Mouse (Mus musculus): ENCODE results near the gene Lrrc7. TPM values are rescaled to one million over a fixed set of nuclear protein-coding genes. Genes with fewer than 3 reads are reported as not detected.

The Lrrc7 gene
- total and polyA plus RNA-seq, 2 experiments from 2014 or later: 6.7 to 40.1 TPM

DNA sequence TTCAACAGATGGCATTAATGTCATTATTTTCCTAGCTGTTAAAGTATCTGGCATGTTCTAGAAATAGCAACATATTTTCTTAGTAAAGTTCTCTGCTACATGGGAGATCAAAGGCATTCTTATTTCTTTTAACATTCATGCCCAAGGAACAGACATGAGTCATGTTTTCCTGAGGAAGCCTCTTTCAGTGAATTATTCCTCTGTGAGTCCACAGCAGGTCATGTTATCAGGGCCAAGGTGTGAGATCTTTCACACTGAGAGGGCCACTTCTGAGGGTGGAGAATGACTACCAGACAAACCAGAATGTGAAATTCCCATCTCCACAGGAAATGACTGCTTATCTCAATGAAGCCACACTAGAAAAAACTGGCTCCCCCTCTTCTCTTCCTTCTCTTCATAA lies 309.4 kb downstream of the Lrrc7 start:
- Histone ChIP-seq H3K27me3 (ENCODE audit: insufficient read depth, low read length) (no peaks in the 10 kb centered on the region), H3K4me1 (ENCODE audit: insufficient read depth) (no peaks in the 10 kb centered on the region), H3K4me2 (ENCODE audit: low read depth) (no peak overlapping the region), H3K9me3 (ENCODE audit: low read length) (no peaks in the 10 kb centered on the region), H3K9ac (no peak overlapping the region), H3K4me3 (ENCODE audit: low read depth, low read length) (no peak overlapping the region), H3K27ac (ENCODE audit: low read depth, low read length) (no peak overlapping the region), H3K36me3 (ENCODE audit: insufficient read depth) (no peaks in the 10 kb centered on the region)
- TF ChIP-seq CTCF (IDR thresholded peaks at IDR 0.05; ENCODE audit: low read depth): no peak
- DNase-seq (no peak), ATAC-seq (no peak)

GRCm38 (mm10) chr3:158247672-158248071 lies 314.3 kb downstream of the Lrrc7 start:
- Histone ChIP-seq H3K9me3 (ENCODE audit: low read length) (no peaks in the 10 kb centered on the region), H3K4me2 (ENCODE audit: low read depth) (no peak overlapping the region), H3K4me1 (ENCODE audit: insufficient read depth) (no peaks in the 10 kb centered on the region), H3K36me3 (ENCODE audit: insufficient read depth) (no peaks in the 10 kb centered on the region), H3K27me3 (ENCODE audit: insufficient read depth, low read length) (no peaks in the 10 kb centered on the region), H3K27ac (ENCODE audit: low read depth, low read length) (no peak overlapping the region), H3K9ac (no peak overlapping the region), H3K4me3 (ENCODE audit: low read depth, low read length) (no peak overlapping the region)
- no peak for DNase-seq
- ATAC-seq: peak; percentile 84
- no peak for TF ChIP-seq CTCF (IDR thresholded peaks at IDR 0.05; ENCODE audit: low read depth)
- WGBS: 74% methylated on average over 1 of the region's 1 CpGs

GRCm38 (mm10) chr3:158210657-158211056 lies 351.4 kb downstream of the Lrrc7 start:
- Histone ChIP-seq H3K9me3 (ENCODE audit: low read length) (no peaks in the 10 kb centered on the region), H3K4me2 (ENCODE audit: low read depth) (no peak overlapping the region), H3K27me3 (ENCODE audit: insufficient read depth, low read length) (no peaks in the 10 kb centered on the region), H3K4me3 (ENCODE audit: low read depth, low read length) (no peak overlapping the region), H3K9ac (no peak overlapping the region), H3K4me1 (ENCODE audit: insufficient read depth) (no peaks in the 10 kb centered on the region), H3K36me3 (ENCODE audit: insufficient read depth) (no peaks in the 10 kb centered on the region), H3K27ac (ENCODE audit: low read depth, low read length) (no peak overlapping the region)
- no peak for DNase-seq
- ATAC-seq: no peak
- TF ChIP-seq CTCF (IDR thresholded peaks at IDR 0.05; ENCODE audit: low read depth): no peak
- 30% methylated on average over 2 of the region's 2 CpGs for WGBS

DNA sequence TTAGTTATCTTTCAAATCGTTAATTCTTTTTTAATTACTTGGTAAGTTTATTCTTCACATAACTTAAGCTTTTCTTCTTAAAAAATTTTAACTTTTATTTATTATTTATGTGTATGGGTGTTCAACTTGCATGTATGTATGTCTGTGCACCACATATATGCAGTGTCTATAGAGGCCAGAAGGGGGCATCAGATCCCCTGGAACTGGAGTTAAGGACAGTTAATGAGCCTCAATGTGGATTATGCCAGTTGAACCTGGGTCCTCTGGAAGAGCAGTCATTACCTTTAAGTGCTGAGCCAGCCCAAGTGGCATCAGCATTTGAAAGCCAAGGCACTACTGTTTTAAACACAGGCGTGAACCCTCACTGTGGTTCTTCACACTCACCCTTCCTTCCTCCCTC lies 352.0 kb downstream of the Lrrc7 start:
- H3K4me2 ChIP-seq (ENCODE audit: low read depth): no peak overlapping the region
- no peaks in the 10 kb centered on the region for H3K4me1 ChIP-seq (ENCODE audit: insufficient read depth)
- H3K27ac ChIP-seq (ENCODE audit: low read depth, low read length): no peak overlapping the region
- no peaks in the 10 kb centered on the region for H3K9me3 ChIP-seq (ENCODE audit: low read length)
- H3K36me3 ChIP-seq (ENCODE audit: insufficient read depth): no peaks in the 10 kb centered on the region
- ATAC-seq (peak; percentile 66), DNase-seq (peak; percentile 59)
- WGBS: 16% methylated on average over 2 of the region's 2 CpGs
- H3K27me3 ChIP-seq (ENCODE audit: insufficient read depth, low read length): no peaks in the 10 kb centered on the region
- peak; percentile 70 for TF ChIP-seq CTCF (IDR thresholded peaks at IDR 0.05; ENCODE audit: low read depth)
- no peak overlapping the region for H3K9ac ChIP-seq
- no peak overlapping the region for H3K4me3 ChIP-seq (ENCODE audit: low read depth, low read length)

- Histone ChIP-seq H3K4me1 (ENCODE audit: insufficient read depth) (no peaks in the 10 kb centered on the region), H3K27me3 (ENCODE audit: insufficient read depth, low read length) (no peaks in the 10 kb centered on the region), H3K36me3 (ENCODE audit: insufficient read depth) (no peaks in the 10 kb centered on the region), H3K9ac (no peak overlapping the region), H3K9me3 (ENCODE audit: low read length) (no peaks in the 10 kb centered on the region), H3K4me3 (ENCODE audit: low read depth, low read length) (no peak overlapping the region), H3K4me2 (ENCODE audit: low read depth) (no peak overlapping the region), H3K27ac (ENCODE audit: low read depth, low read length) (no peak overlapping the region)
- no peak for TF ChIP-seq CTCF (IDR thresholded peaks at IDR 0.05; ENCODE audit: low read depth)
- WGBS: 11% methylated on average over 2 of the region's 2 CpGs
- DNase-seq (no peak), ATAC-seq (no peak)
Observed at GRCm38 (mm10) chr3:158207840-158208239, 354.2 kb downstream of the Lrrc7 start.

DNA sequence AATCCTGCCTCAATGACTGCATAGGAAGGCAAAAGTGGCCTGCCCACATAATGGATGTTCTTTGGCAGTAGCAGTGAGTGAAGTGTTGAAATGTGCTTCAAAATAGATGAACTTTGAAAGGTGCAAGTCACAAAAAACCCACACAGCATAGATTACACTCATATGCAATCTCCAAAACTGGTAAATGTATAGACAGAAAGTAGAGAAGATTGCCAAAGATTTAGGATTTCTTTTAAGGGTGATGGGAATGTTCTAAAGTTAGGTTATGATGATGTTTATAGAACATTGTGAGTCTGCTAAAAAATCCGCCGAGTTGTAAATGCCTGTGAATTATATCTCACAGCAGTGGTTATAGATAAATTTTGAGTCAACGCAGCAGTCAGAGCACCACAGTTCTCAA lies 359.2 kb downstream of the Lrrc7 start:
- TF ChIP-seq CTCF (IDR thresholded peaks at IDR 0.05; ENCODE audit: low read depth): no peak
- H3K27ac ChIP-seq (ENCODE audit: low read depth, low read length): no peak overlapping the region
- no peaks in the 10 kb centered on the region for H3K36me3 ChIP-seq (ENCODE audit: insufficient read depth)
- no peak overlapping the region for H3K4me2 ChIP-seq (ENCODE audit: low read depth)
- no peaks in the 10 kb centered on the region for H3K4me1 ChIP-seq (ENCODE audit: insufficient read depth)
- no peaks in the 10 kb centered on the region for H3K9me3 ChIP-seq (ENCODE audit: low read length)
- DNase-seq (no peak), ATAC-seq (no peak)
- H3K27me3 ChIP-seq (ENCODE audit: insufficient read depth, low read length): no peaks in the 10 kb centered on the region
- no peak overlapping the region for H3K9ac ChIP-seq
- WGBS: 84% methylated on average over 3 of the region's 3 CpGs
- no peak overlapping the region for H3K4me3 ChIP-seq (ENCODE audit: low read depth, low read length)

DNA sequence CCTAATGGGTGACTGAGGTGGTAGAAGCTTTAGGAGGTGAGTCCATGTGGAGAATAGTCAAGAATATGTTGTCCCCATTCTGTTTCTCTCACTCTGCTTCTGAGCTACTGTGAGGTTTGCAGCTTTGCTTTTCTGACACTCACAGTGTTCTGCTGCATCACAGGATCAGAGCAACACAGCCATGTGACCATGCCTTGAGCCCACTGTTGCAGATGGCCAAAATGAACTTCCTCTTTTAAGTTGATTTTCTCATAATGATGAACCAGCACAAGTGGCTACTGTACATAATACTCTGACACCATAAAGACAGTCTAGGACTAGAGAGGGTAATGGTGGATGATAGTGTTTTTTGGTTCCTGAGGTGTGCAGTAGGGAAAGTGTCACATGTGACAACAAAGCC lies 366.6 kb downstream of the Lrrc7 start:
- Histone ChIP-seq H3K4me1 (ENCODE audit: insufficient read depth) (no peaks in the 10 kb centered on the region), H3K27ac (ENCODE audit: low read depth, low read length) (no peak overlapping the region), H3K4me3 (ENCODE audit: low read depth, low read length) (no peak overlapping the region), H3K4me2 (ENCODE audit: low read depth) (no peak overlapping the region), H3K9me3 (ENCODE audit: low read length) (no peaks in the 10 kb centered on the region), H3K27me3 (ENCODE audit: insufficient read depth, low read length) (no peaks in the 10 kb centered on the region), H3K36me3 (ENCODE audit: insufficient read depth) (0 out of 2 replicates have a peak, but pooled peaks cover 9% of the 10 kb centered on the region), H3K9ac (no peak overlapping the region)
- ATAC-seq (no peak), DNase-seq (no peak)
- TF ChIP-seq CTCF (IDR thresholded peaks at IDR 0.05; ENCODE audit: low read depth): no peak

- WGBS: 78% methylated on average over 1 of the region's 1 CpGs
- Histone ChIP-seq H3K4me1 (ENCODE audit: insufficient read depth) (no peaks in the 10 kb centered on the region), H3K27ac (ENCODE audit: low read depth, low read length) (no peak overlapping the region), H3K4me3 (ENCODE audit: low read depth, low read length) (no peak overlapping the region), H3K9ac (no peak overlapping the region), H3K9me3 (ENCODE audit: low read length) (no peaks in the 10 kb centered on the region), H3K27me3 (ENCODE audit: insufficient read depth, low read length) (no peaks in the 10 kb centered on the region), H3K4me2 (ENCODE audit: low read depth) (no peak overlapping the region), H3K36me3 (ENCODE audit: insufficient read depth) (0 out of 2 replicates have a peak, but pooled peaks cover 9% of the 10 kb centered on the region)
- no peak for TF ChIP-seq CTCF (IDR thresholded peaks at IDR 0.05; ENCODE audit: low read depth)
- ATAC-seq (no peak), DNase-seq (no peak)
Observed at GRCm38 (mm10) chr3:158193229-158193628, 368.8 kb downstream of the Lrrc7 start.
